Mouse (Mus musculus) lung, embryonic 15.5 days (tissue): ENCODE data around the gene Jpt1. TPM values are rescaled to one million over a fixed set of nuclear protein-coding genes. Genes with fewer than 3 reads are reported as not detected.

Experiments
- ATAC-seq: fragments of 200-750 bp; cut with Nextera tagmentation; 2 replicates; pipeline ENCODE4 v1.8.0; 2017; ENCODE audit warnings: moderate number of reproducible peaks, borderline replicate concordance; ENCODE audit not compliant: low FRiP score, low TSS enrichment; ENCODE audit errors: extremely low read depth
- H3K27ac ChIP-seq: fragments of 300-500 bp; sonication (generic); 2 replicates; pipeline ENCODE4 v1.5.1; 2015; ENCODE audit warnings: moderate library complexity, mild to moderate bottlenecking, inconsistent platforms
- H3K27me3 ChIP-seq: fragments of 300-500 bp; sonication (generic); 2 replicates; pipeline ENCODE4 v1.6.1; 2015; ENCODE audit warnings: inconsistent platforms
- H3K36me3 ChIP-seq: fragments of 300-500 bp; sonication (generic); 2 replicates; pipeline ENCODE4 v1.6.1; 2015; ENCODE audit warnings: inconsistent platforms
- H3K4me1 ChIP-seq: fragments of 300-500 bp; sonication (generic); 2 replicates; pipeline ENCODE4 v1.6.1; 2015; ENCODE audit warnings: inconsistent platforms
- H3K4me2 ChIP-seq: fragments of 300-500 bp; sonication (generic); 2 replicates; pipeline ENCODE4 v1.6.1; 2015; ENCODE audit warnings: inconsistent platforms, mild to moderate bottlenecking, moderate library complexity
- H3K4me3 ChIP-seq: fragments of 300-500 bp; sonication (generic); 2 replicates; pipeline ENCODE4 v1.5.1; 2015; ENCODE audit warnings: mild to moderate bottlenecking, inconsistent platforms
- H3K9ac ChIP-seq: fragments of 300-500 bp; sonication (generic); 2 replicates; pipeline ENCODE4 v1.6.1; 2015; ENCODE audit warnings: inconsistent platforms
- H3K9me3 ChIP-seq: fragments of 300-500 bp; sonication (generic); 2 replicates; pipeline ENCODE4 v1.6.1; 2016; ENCODE audit warnings: inconsistent platforms
- WGBS: fragments of 180-500 bp; shearing (Covaris S2); methylation state at CpG from one replicate; pipeline ENCODE4 v1.1.7; 2015; 5-methylcytosine and 5-hydroxymethylcytosine counted together
- polyA plus RNA-seq: library from polyadenylated mRNA; unstranded; fragments of >200 nt; fragmentation: Nextera tagmentation; extraction: Ambion mirVana; gene quantifications from 2 replicates; pipeline ENCODE4 v1.2.1, GENCODE M21; 2015

Jpt1 gene
- polyA plus RNA-seq, 1 experiment from 2014 or later = 510 TPM

DNA sequence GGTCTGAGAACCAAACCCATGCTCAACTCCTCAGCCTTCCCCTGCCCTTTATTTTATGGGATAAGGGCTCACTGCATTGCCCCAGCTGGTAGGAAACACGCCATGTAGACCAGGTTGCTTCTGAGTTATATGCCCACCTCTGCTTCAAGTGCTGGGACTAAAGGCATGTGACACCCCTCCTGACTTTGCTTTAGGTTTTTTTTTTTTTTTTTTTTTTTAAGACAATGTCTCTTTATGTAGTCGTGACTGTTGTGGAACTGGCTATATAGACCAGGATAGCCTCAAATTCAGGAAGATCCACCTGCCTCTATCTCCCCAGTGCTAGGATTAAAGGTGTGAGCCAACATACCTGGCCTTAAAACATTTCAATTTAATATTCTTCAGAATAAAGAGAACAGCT, 8.5 kb upstream of the Jpt1 start:
- Histone ChIP-seq H3K4me1 (no peaks in the 10 kb centered on the region), H3K4me2 (no peak overlapping the region), H3K36me3 (peaks cover 50% of the 10 kb centered on the region), H3K9me3 (no peaks in the 10 kb centered on the region), H3K4me3 (no peak overlapping the region), H3K9ac (no peak overlapping the region), H3K27me3 (no peaks in the 10 kb centered on the region), H3K27ac (no peak overlapping the region)
- no peak for ATAC-seq
- WGBS = 63% methylated on average over 2 of the region's 2 CpGs

DNA sequence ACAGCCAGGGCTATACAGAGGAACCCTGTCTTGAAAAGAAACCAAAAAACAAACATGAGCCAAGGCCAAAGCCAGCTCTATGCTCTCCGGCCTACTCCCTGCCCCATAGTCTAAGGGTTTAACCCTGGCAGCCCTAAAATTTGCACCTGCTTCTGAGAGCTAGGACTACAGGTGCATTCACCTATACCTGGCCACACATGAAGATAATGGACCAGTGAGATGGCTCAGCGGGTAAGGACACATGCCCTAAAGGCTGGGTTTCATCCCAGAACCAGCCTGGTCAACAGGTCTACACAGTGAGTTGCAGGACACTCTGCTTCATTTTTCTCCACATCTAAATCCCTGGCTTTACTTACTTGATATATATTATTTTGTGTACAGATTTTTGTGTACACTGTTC, 8.1 kb upstream of the Jpt1 start:
- no peaks in the 10 kb centered on the region for H3K27me3 ChIP-seq
- no peaks in the 10 kb centered on the region for H3K9me3 ChIP-seq
- H3K4me1 ChIP-seq = no peaks in the 10 kb centered on the region
- 78% methylated on average over 2 of the region's 2 CpGs for WGBS
- peaks cover 45% of the 10 kb centered on the region for H3K36me3 ChIP-seq
- H3K4me2 ChIP-seq = no peak overlapping the region
- H3K9ac ChIP-seq = no peak overlapping the region
- no peak for ATAC-seq
- no peak overlapping the region for H3K4me3 ChIP-seq
- no peak overlapping the region for H3K27ac ChIP-seq

DNA sequence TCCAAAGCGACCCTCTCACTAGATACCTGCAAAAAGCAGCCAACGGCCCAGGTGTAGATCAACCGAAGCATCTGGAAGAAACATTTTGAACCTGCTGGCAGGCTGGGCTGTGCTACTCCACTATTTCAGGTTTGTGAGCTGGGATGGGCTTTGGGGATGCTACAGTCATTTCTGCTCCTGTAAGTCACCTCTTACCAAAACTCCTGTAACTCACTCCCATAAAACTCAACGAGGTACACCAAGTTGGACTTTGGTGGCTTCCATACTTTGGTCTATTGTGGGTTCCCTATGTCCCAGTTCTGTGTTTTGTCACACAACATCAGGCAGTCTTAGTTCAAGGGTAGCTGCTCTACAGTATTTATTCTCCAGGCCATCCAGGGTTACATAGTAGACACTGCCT, 6.9 kb upstream of the Jpt1 start:
- H3K27me3 ChIP-seq = no peaks in the 10 kb centered on the region
- H3K4me2 ChIP-seq = no peak overlapping the region
- H3K9ac ChIP-seq = no peak overlapping the region
- no peaks in the 10 kb centered on the region for H3K9me3 ChIP-seq
- H3K36me3 ChIP-seq = peaks cover 34% of the 10 kb centered on the region
- ATAC-seq = no peak
- H3K27ac ChIP-seq = no peak overlapping the region
- H3K4me3 ChIP-seq = no peak overlapping the region
- no peaks in the 10 kb centered on the region for H3K4me1 ChIP-seq
- 83% methylated on average over 4 of the region's 4 CpGs for WGBS

DNA sequence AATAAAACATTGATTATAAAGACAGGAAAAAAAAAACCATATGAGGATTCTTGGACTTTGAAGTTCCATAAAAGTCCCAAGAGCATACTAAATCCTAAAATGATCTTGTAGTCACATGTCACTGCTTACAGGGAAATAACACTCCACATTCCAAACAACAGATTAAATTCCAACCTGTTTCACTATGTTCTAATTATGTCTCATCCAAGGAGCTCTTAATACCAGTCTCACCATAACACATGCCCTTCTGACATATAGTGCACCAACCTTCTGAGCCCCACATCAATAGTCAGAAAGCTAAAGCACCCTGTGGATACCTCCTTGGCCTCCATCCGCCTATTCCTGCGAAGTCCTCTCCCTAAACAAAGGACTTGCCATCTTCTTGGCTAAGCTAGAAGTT, 6.0 kb upstream of the Jpt1 start:
- H3K27ac ChIP-seq = no peak overlapping the region
- no peak overlapping the region for H3K9ac ChIP-seq
- H3K4me3 ChIP-seq = no peak overlapping the region
- H3K4me1 ChIP-seq = no peaks in the 10 kb centered on the region
- peaks cover 25% of the 10 kb centered on the region for H3K36me3 ChIP-seq
- WGBS = 79% methylated on average over 2 of the region's 2 CpGs
- no peak for ATAC-seq
- H3K9me3 ChIP-seq = no peaks in the 10 kb centered on the region
- H3K4me2 ChIP-seq = no peak overlapping the region
- no peaks in the 10 kb centered on the region for H3K27me3 ChIP-seq

DNA sequence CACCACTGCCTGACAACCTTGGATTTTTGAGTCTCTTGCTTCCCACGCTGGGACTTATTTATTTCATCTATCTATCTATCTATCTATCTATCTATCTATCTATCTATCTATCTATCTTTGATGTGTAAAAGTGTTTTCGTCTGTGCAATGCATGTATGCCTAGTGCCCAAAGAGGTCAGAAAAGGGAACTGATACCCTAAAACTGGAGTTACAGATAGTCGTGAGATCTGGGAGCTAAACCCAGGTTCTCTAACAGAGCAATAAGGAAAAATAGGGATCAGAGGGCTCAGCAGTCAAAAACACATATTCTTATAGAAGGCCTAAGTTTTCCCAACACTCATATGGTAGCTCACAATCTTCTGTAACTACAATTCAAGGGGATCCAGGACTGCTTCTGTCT, 5.4 kb upstream of the Jpt1 start:
- Histone ChIP-seq H3K4me1 (no peaks in the 10 kb centered on the region), H3K27ac (no peak overlapping the region), H3K9me3 (no peaks in the 10 kb centered on the region), H3K27me3 (no peaks in the 10 kb centered on the region), H3K4me3 (no peak overlapping the region), H3K36me3 (peaks cover 19% of the 10 kb centered on the region), H3K9ac (no peak overlapping the region), H3K4me2 (no peak overlapping the region)
- ATAC-seq = no peak
- WGBS = 81% methylated on average over 3 of the region's 3 CpGs

DNA sequence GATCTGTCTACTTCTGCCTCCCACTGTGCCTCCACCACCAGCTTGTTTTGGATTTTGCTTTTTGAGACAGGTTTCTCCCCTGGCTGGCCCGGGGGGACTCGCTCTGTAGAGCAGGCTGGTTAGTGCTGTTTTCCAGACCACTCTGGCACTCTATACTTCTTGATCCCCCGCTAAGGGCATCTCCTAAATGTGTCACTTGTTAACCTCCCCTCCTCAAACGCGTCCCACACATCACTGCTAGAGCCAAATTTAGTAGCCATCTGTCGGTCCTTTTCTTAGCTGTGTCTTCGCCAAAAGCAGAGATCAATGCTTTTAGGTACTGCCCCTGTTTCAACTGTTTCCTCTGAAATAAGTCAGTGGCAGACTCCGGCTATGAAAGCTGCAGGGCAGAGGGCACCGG, 4.5 kb upstream of the Jpt1 start:
- Histone ChIP-seq H3K9me3 (no peaks in the 10 kb centered on the region), H3K36me3 (peaks cover 10% of the 10 kb centered on the region), H3K9ac (no peak overlapping the region), H3K4me3 (no peak overlapping the region), H3K4me2 (no peak overlapping the region), H3K4me1 (no peaks in the 10 kb centered on the region), H3K27me3 (no peaks in the 10 kb centered on the region), H3K27ac (no peak overlapping the region)
- WGBS = 57% methylated on average over 9 of the region's 9 CpGs
- ATAC-seq = no peak

DNA sequence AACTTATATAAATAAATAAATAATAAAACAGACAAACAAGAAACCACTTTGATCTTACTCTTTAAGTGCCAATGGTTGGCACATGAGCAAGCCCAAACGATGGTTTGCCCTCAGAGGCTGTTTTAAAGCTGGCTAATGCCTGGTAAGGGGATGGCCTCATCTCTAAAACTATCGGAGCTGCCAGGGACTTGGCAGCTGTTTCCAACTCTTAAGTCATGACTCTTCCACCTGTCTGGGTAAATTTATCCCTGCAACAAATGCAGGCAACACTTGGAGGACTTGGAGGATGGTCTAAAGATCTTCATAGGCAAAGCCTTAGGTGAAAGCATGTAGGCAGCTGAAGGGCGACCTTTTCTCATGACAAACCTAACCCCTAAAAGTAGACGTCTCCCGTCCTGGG, 2.8 kb upstream of the Jpt1 start:
- Histone ChIP-seq H3K36me3 (no peaks in the 10 kb centered on the region; the same call in 1 of the 2 replicates), H3K27ac (no peak overlapping the region), H3K4me2 (no peak overlapping the region), H3K4me3 (no peak overlapping the region), H3K9me3 (no peaks in the 10 kb centered on the region), H3K27me3 (no peaks in the 10 kb centered on the region), H3K9ac (no peak overlapping the region), H3K4me1 (peaks cover 10% of the 10 kb centered on the region)
- ATAC-seq = no peak
- WGBS = 75% methylated on average over 5 of the region's 5 CpGs

DNA sequence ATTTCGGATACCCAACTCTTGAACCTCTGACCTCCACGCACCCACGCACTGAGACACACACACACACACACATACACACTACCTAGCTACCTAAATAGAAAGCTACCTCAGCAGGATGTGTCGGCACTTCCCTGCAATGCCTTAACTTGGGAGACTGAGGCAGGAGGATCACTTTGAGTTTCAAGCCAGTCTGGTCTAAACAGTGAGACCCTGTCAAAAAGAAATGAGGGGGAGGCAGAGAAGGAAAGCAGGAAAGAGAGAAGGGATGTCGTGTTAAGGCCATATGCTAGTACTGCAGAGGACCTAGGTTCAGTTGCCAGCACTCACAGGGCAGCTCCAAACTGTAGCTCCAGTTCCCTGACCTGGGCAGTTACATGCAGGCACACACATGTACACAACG, 834 bp upstream of the Jpt1 start:
- Histone ChIP-seq H3K9ac (no peak overlapping the region), H3K36me3 (no peaks in the 10 kb centered on the region), H3K4me2 (no peak overlapping the region; the same call in 1 of the 2 replicates), H3K9me3 (no peaks in the 10 kb centered on the region), H3K27me3 (no peaks in the 10 kb centered on the region), H3K4me3 (no peak overlapping the region), H3K27ac (no peak overlapping the region), H3K4me1 (peaks cover 29% of the 10 kb centered on the region)
- ATAC-seq = no peak
- WGBS = 65% methylated on average over 6 of the region's 6 CpGs

DNA sequence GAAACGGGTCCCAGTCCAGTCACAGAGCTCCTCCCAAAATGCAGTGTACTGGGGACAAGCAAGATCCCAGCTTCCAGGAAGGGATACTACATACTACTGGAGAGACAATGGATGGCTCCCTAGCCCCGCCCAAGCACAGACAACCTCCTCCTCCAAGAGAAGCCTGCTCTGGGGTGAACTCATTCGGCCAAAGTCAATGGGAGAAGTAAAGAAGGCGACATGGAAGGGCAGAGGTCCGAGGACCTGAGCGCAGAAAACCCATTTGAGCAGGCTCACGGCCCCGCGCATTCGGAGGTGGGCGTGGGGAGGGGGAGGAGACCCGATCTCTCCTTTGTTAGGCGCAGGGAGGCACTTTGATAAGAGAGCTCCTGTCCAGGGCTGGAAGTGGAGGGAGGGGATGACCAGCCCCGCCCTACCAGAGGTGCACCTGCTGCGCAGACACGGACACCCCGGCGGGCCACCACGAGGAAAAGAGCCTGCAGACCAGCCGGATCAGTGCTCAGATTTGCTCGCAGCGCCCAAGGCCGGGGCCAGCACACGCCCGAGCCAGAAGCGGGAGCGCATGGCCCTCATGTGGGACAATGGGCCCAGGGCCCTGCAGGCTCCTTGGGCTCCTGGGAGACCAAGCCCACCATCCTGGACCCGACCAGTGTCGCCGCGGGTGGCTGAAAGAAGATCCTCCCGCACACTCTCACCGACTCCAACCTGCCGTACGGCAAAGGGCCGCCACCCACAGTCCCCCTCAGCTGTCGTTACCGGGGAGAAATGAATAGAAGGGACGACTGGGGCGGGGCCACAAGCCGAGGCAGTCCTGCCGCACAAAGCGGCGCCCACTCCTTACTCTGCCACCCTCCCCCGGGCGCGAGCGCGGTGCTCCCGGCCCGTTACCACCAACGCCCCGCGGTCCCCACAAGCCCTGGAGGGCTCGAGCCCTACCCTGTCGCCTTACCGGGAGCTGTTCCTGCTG, 633 bp downstream of the Jpt1 start:
- Histone ChIP-seq H3K9ac (peak overlapping the region; percentile 97), H3K27ac (peak overlapping the region; percentile 91), H3K4me1 (peaks cover 37% of the 10 kb centered on the region), H3K27me3 (no peaks in the 10 kb centered on the region), H3K4me2 (peak overlapping the region; percentile 76), H3K4me3 (peak overlapping the region; percentile 99), H3K36me3 (no peaks in the 10 kb centered on the region), H3K9me3 (no peaks in the 10 kb centered on the region)
- under 1% methylated on average over 57 of the region's 57 CpGs for WGBS
- peak; percentile 55 for ATAC-seq

DNA sequence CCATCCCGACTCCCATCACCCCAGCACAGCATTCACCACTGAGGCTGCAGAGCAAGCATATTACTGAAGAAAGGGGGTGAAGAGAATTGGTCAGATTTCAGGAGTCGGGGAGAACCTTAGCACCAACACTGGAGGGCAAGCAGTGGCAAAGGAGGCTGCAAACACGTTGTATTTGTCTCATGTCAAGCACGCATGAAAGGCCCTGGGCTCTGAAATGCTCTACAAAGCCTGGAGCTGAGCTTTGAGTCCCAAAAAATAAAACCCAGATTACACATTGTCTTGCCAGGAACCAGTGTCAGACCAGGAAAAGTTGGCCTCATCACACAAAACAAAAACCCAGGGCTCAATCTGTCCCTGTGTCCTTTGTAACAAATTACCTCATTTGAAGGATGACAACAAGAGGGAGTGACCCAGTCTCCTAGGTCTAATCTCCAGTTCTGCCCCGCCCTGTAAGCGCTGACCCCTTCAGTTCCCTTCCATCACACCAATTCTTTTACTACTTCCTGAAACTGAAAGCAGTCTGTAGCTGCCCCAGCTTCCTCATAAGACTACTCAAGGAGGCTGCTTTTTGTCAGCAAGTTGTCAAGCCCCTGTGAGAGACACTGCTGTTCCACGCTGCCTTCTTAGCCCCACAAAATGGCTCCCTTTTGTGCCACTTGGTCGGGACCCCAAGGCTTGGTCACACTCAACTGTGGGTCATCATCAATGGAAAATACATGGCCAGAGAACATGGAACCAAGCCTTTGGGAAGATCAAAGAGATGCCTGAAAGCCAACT, 1.6 kb downstream of the Jpt1 start:
- Histone ChIP-seq H3K9me3 (no peaks in the 10 kb centered on the region), H3K27me3 (no peaks in the 10 kb centered on the region), H3K4me3 (peak overlapping the region; percentile 99), H3K4me1 (peaks cover 39% of the 10 kb centered on the region), H3K36me3 (no peaks in the 10 kb centered on the region), H3K9ac (peak overlapping the region; percentile 97), H3K4me2 (peak overlapping the region; percentile 76), H3K27ac (peak overlapping the region; percentile 91)
- no peak for ATAC-seq
- WGBS = 14% methylated on average over 8 of the region's 8 CpGs

DNA sequence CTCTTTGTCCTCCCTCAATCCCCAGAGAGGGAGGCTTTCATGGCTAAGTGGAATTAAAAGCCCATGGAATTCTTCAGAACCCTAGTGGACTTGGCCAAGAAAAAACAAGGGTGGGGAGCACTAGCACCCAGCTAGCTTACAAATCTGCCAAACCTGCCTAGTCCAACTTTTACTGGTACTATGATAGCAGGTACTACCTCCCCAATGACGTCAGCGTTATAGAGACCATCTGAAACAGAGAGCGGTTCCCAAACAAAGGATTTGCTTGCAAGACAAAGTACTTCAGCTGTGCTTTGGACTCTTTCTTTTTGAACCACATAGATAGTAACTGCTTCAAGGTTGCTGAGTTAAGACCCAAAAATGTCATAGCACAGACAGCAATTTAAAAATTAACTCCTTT, 2.2 kb downstream of the Jpt1 start:
- peaks cover 44% of the 10 kb centered on the region for H3K4me1 ChIP-seq
- ATAC-seq = no peak
- H3K9ac ChIP-seq = peak overlapping the region; percentile 97
- H3K9me3 ChIP-seq = no peaks in the 10 kb centered on the region
- no peaks in the 10 kb centered on the region for H3K27me3 ChIP-seq
- WGBS = 30% methylated on average over 3 of the region's 3 CpGs
- no peak overlapping the region for H3K27ac ChIP-seq
- peak overlapping the region; percentile 76 for H3K4me2 ChIP-seq
- no peaks in the 10 kb centered on the region for H3K36me3 ChIP-seq
- H3K4me3 ChIP-seq = peak overlapping the region; percentile 99

DNA sequence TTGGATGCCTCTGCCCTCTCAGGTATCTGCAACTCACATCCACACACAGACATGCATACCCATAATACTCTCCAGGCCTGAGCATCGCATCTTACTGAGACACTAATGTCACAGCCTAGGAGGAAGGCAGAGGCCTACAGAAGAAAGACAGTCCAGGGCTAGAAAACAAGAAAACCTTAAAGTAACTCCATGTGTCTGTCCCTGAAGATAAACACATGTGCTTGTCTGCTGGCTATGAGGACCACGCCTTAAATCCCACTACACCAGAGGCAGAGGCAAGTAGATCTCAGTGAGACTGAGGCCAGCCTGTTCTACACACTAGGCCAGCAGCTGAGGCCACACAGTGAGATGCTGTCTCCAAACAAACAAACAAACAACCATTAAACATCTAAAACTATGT, 3.1 kb downstream of the Jpt1 start:
- ATAC-seq = no peak
- Histone ChIP-seq H3K27me3 (no peaks in the 10 kb centered on the region), H3K4me1 (peaks cover 44% of the 10 kb centered on the region), H3K9ac (0 out of 2 replicates have a peak overlapping the region, but pooled peaks have one; percentile 8), H3K36me3 (no peaks in the 10 kb centered on the region), H3K27ac (no peak overlapping the region), H3K4me2 (peak overlapping the region; percentile 76), H3K4me3 (peak overlapping the region; percentile 99; the same call in 1 of the 2 replicates), H3K9me3 (no peaks in the 10 kb centered on the region)
- 63% methylated on average over 2 of the region's 2 CpGs for WGBS
